Mouse (Mus musculus): ENCODE data around the gene Fam155a.
"Not testable (repeated sequence)": the region's sequence is repeated elsewhere in the genome, so short reads cannot be mapped to it uniquely, and the experiment has no call there.

The Fam155a gene

GRCm38 (mm10) chr8:9660014-9660413, 110.9 kb downstream of the Fam155a start:
- not testable (repeated sequence) for DNase-seq (ENCODE audit: low spot score)

GRCm38 (mm10) chr8:9656901-9657300, 114.1 kb downstream of the Fam155a start:
- DNase-seq (ENCODE audit: low spot score) = no peak

- DNase-seq (ENCODE audit: low spot score) = no peak
Measured at GRCm38 (mm10) chr8:9654826-9655225, 116.1 kb downstream of the Fam155a start.

GRCm38 (mm10) chr8:9653643-9654042, 117.3 kb downstream of the Fam155a start:
- no peak for DNase-seq (ENCODE audit: low spot score)

GRCm38 (mm10) chr8:9638162-9638561, 132.8 kb downstream of the Fam155a start:
- no peak for DNase-seq (ENCODE audit: low spot score)

GRCm38 (mm10) chr8:9635240-9635639, 135.7 kb downstream of the Fam155a start:
- DNase-seq (ENCODE audit: low spot score) = no peak

- DNase-seq (ENCODE audit: low spot score) = no peak
Measured at GRCm38 (mm10) chr8:9607086-9607701, 163.8 kb downstream of the Fam155a start.

- DNase-seq (ENCODE audit: low spot score) = no peak
Measured at GRCm38 (mm10) chr8:9596003-9596402, 175.0 kb downstream of the Fam155a start.

GRCm38 (mm10) chr8:9581836-9582235, 189.1 kb downstream of the Fam155a start:
- no peak for DNase-seq (ENCODE audit: low spot score)

- no peak for DNase-seq (ENCODE audit: low spot score)
Measured at GRCm38 (mm10) chr8:9580192-9580591, 190.8 kb downstream of the Fam155a start.

GRCm38 (mm10) chr8:9571977-9572376, 199.0 kb downstream of the Fam155a start:
- no peak for DNase-seq (ENCODE audit: low spot score)

- no peak for DNase-seq (ENCODE audit: low spot score)
Measured at GRCm38 (mm10) chr8:9569516-9570170, 201.3 kb downstream of the Fam155a start.

- no peak for DNase-seq (ENCODE audit: low spot score)
Measured at GRCm38 (mm10) chr8:9549199-9549598, 221.8 kb downstream of the Fam155a start.

- no peak for DNase-seq (ENCODE audit: low spot score)
Measured at GRCm38 (mm10) chr8:9547558-9547954, 223.4 kb downstream of the Fam155a start.

- no peak for DNase-seq (ENCODE audit: low spot score)
Measured at GRCm38 (mm10) chr8:9546919-9547557, 223.9 kb downstream of the Fam155a start.

- DNase-seq (ENCODE audit: low spot score) = no peak
Measured at GRCm38 (mm10) chr8:9546429-9546828, 224.5 kb downstream of the Fam155a start.

- no peak for DNase-seq (ENCODE audit: low spot score)
Measured at GRCm38 (mm10) chr8:9545665-9546064, 225.3 kb downstream of the Fam155a start.

- no peak for DNase-seq (ENCODE audit: low spot score)
Measured at GRCm38 (mm10) chr8:9535730-9536372, 235.1 kb downstream of the Fam155a start.

- no peak for DNase-seq (ENCODE audit: low spot score)
Measured at GRCm38 (mm10) chr8:9526515-9526914, 244.4 kb downstream of the Fam155a start.

- DNase-seq (ENCODE audit: low spot score) = no peak
Measured at GRCm38 (mm10) chr8:9521577-9521976, 249.4 kb downstream of the Fam155a start.

GRCm38 (mm10) chr8:9500751-9501150, 270.2 kb downstream of the Fam155a start:
- no peak for DNase-seq (ENCODE audit: low spot score)

- DNase-seq (ENCODE audit: low spot score) = no peak
Measured at GRCm38 (mm10) chr8:9494225-9494598, 276.7 kb downstream of the Fam155a start.
